Mouse (Mus musculus) kidney, postnatal 4 days (tissue): ENCODE results near the gene Zfp346.
"Not testable (repeated sequence)": the region's sequence is repeated elsewhere in the genome, so short reads cannot be mapped to it uniquely, and the experiment has no call there.

Experiments used
- DNase-seq, 2 experiments: peaks; one replicate each; pipeline ENCODE4 v3.0.0; 2021; ENCODE audit warnings: mixed read lengths in 2 of 2

Zfp346 gene

GRCm38 (mm10) chr13:55105045-55105952, at the start of gene Zfp346:
Gene Zfp346 (plus strand): TSS chr13:55105311.
- peak; percentile 99 for DNase-seq

- DNase-seq = peak; percentile 41 to 45
Observed at GRCm38 (mm10) chr13:55058042-55058441, 47.1 kb upstream of the Zfp346 start.

- DNase-seq = no peak
Observed at GRCm38 (mm10) chr13:55063276-55063675, 41.8 kb upstream of the Zfp346 start.

- no peak for DNase-seq
Observed at GRCm38 (mm10) chr13:55069719-55070118, 35.4 kb upstream of the Zfp346 start.

- no peak for DNase-seq
Observed at GRCm38 (mm10) chr13:55071322-55071721, 33.8 kb upstream of the Zfp346 start.

- DNase-seq = no peak
Observed at GRCm38 (mm10) chr13:55075597-55075996, 29.5 kb upstream of the Zfp346 start.

- DNase-seq = no peak
Observed at GRCm38 (mm10) chr13:55092588-55092987, 12.5 kb upstream of the Zfp346 start.

- DNase-seq = not testable (repeated sequence)
Observed at GRCm38 (mm10) chr13:55097841-55098240, 7.3 kb upstream of the Zfp346 start.

GRCm38 (mm10) chr13:55099066-55099725, 5.9 kb upstream of the Zfp346 start:
- peak in 1 of 2 experiments; percentile 40 for DNase-seq

GRCm38 (mm10) chr13:55099726-55100478, 5.2 kb upstream of the Zfp346 start, which contains the start of gene Uimc1:
Gene Uimc1 (minus strand): TSS chr13:55100300.
- peak; percentile 89 to 94 for DNase-seq

GRCm38 (mm10) chr13:55101627-55102026, 3.5 kb upstream of the Zfp346 start:
- no peak for DNase-seq

- no peak for DNase-seq
Observed at GRCm38 (mm10) chr13:55102366-55102765, 2.7 kb upstream of the Zfp346 start.

GRCm38 (mm10) chr13:55103351-55103750, 1.8 kb upstream of the Zfp346 start:
- DNase-seq = no peak

GRCm38 (mm10) chr13:55105953-55106691, 1.0 kb downstream of the Zfp346 start:
- peak in 1 of 2 experiments; percentile 9 for DNase-seq

GRCm38 (mm10) chr13:55107116-55107515, 2.0 kb downstream of the Zfp346 start:
- no peak for DNase-seq

GRCm38 (mm10) chr13:55107694-55108093, 2.6 kb downstream of the Zfp346 start:
- no peak for DNase-seq

- DNase-seq = no peak
Observed at GRCm38 (mm10) chr13:55114375-55114774, 9.3 kb downstream of the Zfp346 start.

GRCm38 (mm10) chr13:55124903-55125302, 19.8 kb downstream of the Zfp346 start:
- no peak for DNase-seq

- no peak for DNase-seq
Observed at GRCm38 (mm10) chr13:55133448-55133847, 28.3 kb downstream of the Zfp346 start, which contains the start of gene Gm17617. Gene Gm17617 (minus strand): TSS chr13:55133548.

- DNase-seq = peak in 1 of 2 experiments; percentile 43
Observed at GRCm38 (mm10) chr13:55135382-55135781, 30.3 kb downstream of the Zfp346 start.

GRCm38 (mm10) chr13:55140271-55140670, 35.2 kb downstream of the Zfp346 start:
- no peak for DNase-seq
